Mouse (Mus musculus) embryonic facial prominence, embryonic 15.5 days (tissue): ENCODE data around the gene Mapk12. TPM values are rescaled to one million over a fixed set of nuclear protein-coding genes. Genes with fewer than 3 reads are reported as not detected.

Experiments used
- ATAC-seq: fragments of 200-750 bp; cut with Nextera tagmentation; 2 replicates; pipeline ENCODE4 v1.8.0; 2017; ENCODE audit warnings: low read depth, moderate TSS enrichment; ENCODE audit not compliant: insufficient number of reproducible peaks, low FRiP score, low TSS enrichment
- H3K27ac ChIP-seq: fragments of 300-500 bp; sonication (generic); replicated peaks from 2 replicates; pipeline ENCODE4 v1.5.1; 2015; ENCODE audit warnings: mild to moderate bottlenecking, inconsistent platforms
- H3K27me3 ChIP-seq: fragments of 300-500 bp; sonication (generic); 2 replicates; pipeline ENCODE4 v1.6.1; 2015; ENCODE audit warnings: inconsistent platforms
- H3K36me3 ChIP-seq: fragments of 300-500 bp; sonication (generic); 2 replicates; pipeline ENCODE4 v1.6.1; 2015; ENCODE audit warnings: mild to moderate bottlenecking, inconsistent platforms
- H3K4me1 ChIP-seq: fragments of 300-500 bp; sonication (generic); 2 replicates; pipeline ENCODE4 v1.6.1; 2015; ENCODE audit warnings: inconsistent platforms
- H3K4me2 ChIP-seq: fragments of 300-500 bp; sonication (generic); replicated peaks from 2 replicates; pipeline ENCODE4 v1.6.1; 2015; ENCODE audit warnings: mild to moderate bottlenecking, inconsistent platforms
- H3K4me3 ChIP-seq: fragments of 300-500 bp; sonication (generic); replicated peaks from 2 replicates; pipeline ENCODE4 v1.5.1; 2015; ENCODE audit warnings: mild to moderate bottlenecking, inconsistent platforms
- H3K9ac ChIP-seq: fragments of 300-500 bp; sonication (generic); 2 replicates; pipeline ENCODE4 v1.6.1; 2015; ENCODE audit warnings: inconsistent platforms
- H3K9me3 ChIP-seq: fragments of 300-500 bp; sonication (generic); replicated peaks from 2 replicates; pipeline ENCODE4 v1.6.1; 2016; ENCODE audit warnings: inconsistent platforms
- WGBS: fragments of 180-500 bp; shearing (Covaris S2); methylation state at CpG from one replicate; pipeline ENCODE4 v1.1.7; 2015; 5-methylcytosine and 5-hydroxymethylcytosine counted together
- microRNA-seq: library from miRNA; unstranded; fragments of <30 nt; microRNA quantifications from one replicate; pipeline ENCODE4, GENCODE M21; 2016; ENCODE audit warnings: borderline number of aligned reads
- polyA plus RNA-seq: library from polyadenylated mRNA; unstranded; fragments of >200 nt; fragmentation: Nextera tagmentation; extraction: Ambion mirVana; gene quantifications from 2 replicates; pipeline ENCODE4 v1.2.1, GENCODE M21; 2015

The Mapk12 gene
- polyA plus RNA-seq, 1 experiment from 2014 or later: 9.4 TPM

DNA sequence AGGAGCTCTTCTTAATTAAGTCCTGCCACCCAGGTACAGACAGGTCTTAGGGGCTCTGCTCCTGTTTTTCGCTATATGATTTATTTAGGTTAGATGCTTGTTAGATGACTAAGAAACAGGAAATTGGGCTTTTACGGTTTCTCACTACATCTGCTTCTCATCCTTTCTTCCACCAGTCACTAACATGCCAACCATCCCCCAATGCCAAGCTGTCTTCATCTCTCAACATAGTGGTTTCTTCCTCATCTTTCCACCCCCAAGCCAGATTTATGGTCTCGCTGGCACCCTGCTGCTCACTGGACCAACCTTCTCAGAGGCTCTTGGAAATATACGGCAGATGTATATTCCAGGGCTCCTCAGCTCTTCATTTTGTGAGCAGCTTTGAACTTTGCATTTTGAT is 49.8 kb downstream of the Mapk12 start:
- no peaks in the 10 kb centered on the region for H3K27me3 ChIP-seq
- no peak overlapping the region for H3K27ac ChIP-seq
- no peak overlapping the region for H3K9ac ChIP-seq
- peak overlapping the region; percentile 95 for H3K4me2 ChIP-seq
- no peak overlapping the region for H3K4me3 ChIP-seq
- WGBS: 69% methylated on average over 4 of the region's 4 CpGs
- H3K9me3 ChIP-seq: no peaks in the 10 kb centered on the region
- ATAC-seq: no peak
- H3K4me1 ChIP-seq: peaks cover 26% of the 10 kb centered on the region
- H3K36me3 ChIP-seq: peaks cover 46% of the 10 kb centered on the region

DNA sequence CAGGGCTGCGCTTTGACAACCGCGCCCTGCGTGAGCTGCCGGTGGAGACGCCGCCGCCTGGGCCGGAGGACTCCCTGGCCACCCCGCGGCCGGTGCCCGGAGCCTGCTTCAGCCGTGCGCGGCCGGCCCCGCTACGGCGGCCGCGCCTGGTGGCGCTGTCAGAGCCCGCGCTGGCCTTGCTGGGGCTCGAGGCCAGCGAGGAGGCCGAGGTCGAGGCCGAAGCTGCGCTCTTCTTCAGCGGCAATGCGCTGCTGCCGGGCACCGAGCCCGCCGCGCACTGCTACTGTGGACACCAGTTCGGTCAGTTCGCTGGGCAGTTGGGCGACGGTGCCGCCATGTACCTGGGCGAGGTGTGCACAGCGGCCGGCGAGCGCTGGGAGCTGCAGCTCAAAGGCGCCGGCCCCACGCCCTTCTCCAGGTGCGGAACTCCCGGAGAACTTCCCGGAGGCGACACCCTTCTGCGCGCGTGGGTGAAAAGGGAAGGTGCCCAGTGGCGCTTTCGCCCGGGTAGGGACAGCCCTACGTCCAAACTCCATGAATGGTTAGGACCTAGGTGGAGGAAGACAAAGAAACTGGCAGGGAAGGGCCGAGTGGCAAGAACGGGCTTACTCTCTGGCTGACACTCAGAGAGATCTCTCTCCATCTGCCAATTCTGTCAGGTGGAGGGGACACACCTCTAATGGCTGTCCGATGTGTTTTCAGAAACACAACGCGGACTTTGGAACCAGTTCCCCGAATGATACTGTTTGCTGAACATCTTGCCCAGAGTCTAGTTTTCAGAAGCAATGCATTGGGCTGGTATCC is 51.1 kb downstream of the Mapk12 start:
- Histone ChIP-seq H3K4me3 (peak overlapping the region; percentile 75), H3K9ac (peak overlapping the region; percentile 88), H3K4me1 (peaks cover 26% of the 10 kb centered on the region), H3K27me3 (no peaks in the 10 kb centered on the region), H3K4me2 (peak overlapping the region; percentile 95), H3K27ac (peak overlapping the region; percentile 71; the same call in 1 of the 2 replicates), H3K36me3 (peaks cover 46% of the 10 kb centered on the region), H3K9me3 (no peaks in the 10 kb centered on the region)
- ATAC-seq: peak; percentile 25; the same call in 1 of the 2 replicates
- WGBS: 2% methylated on average over 61 of the region's 68 CpGs

DNA sequence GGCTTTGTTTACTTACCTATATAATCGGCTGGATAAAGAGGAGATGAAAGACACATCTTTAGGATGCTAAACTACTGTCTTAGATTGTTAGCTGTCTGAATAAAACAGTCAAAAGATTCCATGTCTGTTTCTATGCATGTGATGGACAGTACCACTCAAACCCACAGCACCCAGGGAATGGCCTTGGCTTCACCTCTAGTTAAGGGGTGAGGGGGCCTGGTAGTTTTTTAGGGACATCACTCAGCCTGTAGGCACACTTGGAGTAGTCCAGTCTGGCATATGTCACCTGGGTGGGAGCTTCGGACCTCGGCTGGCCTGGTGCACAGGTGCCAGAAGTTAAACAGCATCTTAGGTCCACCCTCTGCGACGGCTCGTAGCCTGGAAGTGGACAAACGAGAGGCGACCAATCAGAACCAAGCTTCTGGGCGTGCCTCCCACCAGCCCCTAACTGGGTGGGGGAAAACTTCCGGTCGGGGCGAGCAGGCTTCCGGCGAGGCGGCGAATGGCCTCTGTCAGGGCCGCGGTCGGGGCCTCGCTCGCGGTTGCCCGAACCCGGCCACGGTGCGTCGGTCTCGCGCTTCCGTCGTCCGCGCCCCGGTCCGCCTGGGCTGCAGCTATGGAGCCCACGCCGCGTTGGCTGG is 51.8 kb downstream of the Mapk12 start, which contains the start of gene Selenoo:
Gene Selenoo (plus strand): TSS at position 478 of the 641 bp plus-strand sequence.
- Histone ChIP-seq H3K9me3 (no peaks in the 10 kb centered on the region), H3K4me1 (peaks cover 26% of the 10 kb centered on the region), H3K9ac (peak within 1 kb of the TSS; percentile 88), H3K4me2 (peak within 1 kb of the TSS; percentile 95), H3K27ac (peak within 1 kb of the TSS; percentile 71; the same call in 1 of the 2 replicates), H3K27me3 (no peaks in the 10 kb centered on the region), H3K4me3 (peak within 1 kb of the TSS; percentile 75), H3K36me3 (peaks cover 46% of the 10 kb centered on the region)
- ATAC-seq: peak; percentile 89
- 1% methylated on average over 38 of the region's 38 CpGs for WGBS

DNA sequence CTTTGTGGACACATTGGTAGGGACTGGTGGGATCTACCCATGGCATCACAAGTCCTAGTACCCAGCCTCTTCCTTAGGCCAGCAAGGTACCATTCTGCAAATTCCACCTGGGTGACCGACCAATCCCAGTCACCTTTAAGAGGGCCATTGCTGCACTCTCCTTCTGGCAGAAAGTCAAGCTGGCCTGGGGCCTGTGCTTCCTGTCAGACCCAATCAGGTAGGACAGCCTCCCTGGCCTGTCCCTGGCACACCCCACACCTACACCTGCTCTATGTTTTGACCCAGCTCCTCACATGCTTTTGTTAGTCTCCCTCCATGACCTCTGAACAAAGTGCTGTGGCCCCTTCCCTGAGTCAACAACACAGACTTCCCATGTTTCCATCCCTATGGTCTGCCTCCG is 55.7 kb downstream of the Mapk12 start:
- peaks cover 16% of the 10 kb centered on the region for H3K4me1 ChIP-seq
- H3K27ac ChIP-seq: no peak overlapping the region
- no peaks in the 10 kb centered on the region for H3K27me3 ChIP-seq
- H3K9ac ChIP-seq: no peak overlapping the region
- H3K36me3 ChIP-seq: peaks cover 58% of the 10 kb centered on the region
- H3K9me3 ChIP-seq: no peaks in the 10 kb centered on the region
- H3K4me3 ChIP-seq: no peak overlapping the region
- no peak overlapping the region for H3K4me2 ChIP-seq
- ATAC-seq: no peak
- 88% methylated on average over 2 of the region's 2 CpGs for WGBS

DNA sequence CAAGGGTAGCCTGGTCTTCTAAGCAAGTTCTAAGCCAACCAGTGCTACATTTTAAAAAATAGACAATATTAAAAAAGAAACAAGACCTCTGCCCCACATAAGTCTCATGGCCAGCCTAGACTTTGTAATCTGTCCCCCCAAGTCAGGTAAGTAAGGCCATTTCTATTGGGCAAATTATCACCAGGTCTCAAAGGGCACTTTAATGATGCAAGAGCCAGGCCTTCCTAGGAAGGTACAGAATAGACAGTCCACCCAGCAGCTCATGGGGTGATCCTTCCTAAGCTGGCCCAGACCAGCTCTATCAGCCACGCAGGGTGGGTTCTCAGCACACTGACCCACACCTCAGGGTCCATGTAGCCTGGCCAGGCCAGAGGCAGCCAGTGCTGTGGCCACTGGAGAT is 56.6 kb downstream of the Mapk12 start:
- H3K4me1 ChIP-seq: peaks cover 11% of the 10 kb centered on the region

More for the DNA sequence above, 56.6 kb downstream of the Mapk12 start:
- Histone ChIP-seq H3K9ac (no peak overlapping the region), H3K36me3 (peaks cover 58% of the 10 kb centered on the region), H3K27me3 (no peaks in the 10 kb centered on the region), H3K4me3 (no peak overlapping the region), H3K27ac (no peak overlapping the region), H3K4me2 (no peak overlapping the region), H3K9me3 (no peaks in the 10 kb centered on the region)
- ATAC-seq: no peak
- WGBS: 100% methylated on average over 1 of the region's 1 CpGs

Small RNA genes lying within 50 kb of the gene (microRNA-seq; reads per million reads assigned to microRNA genes)
- gene Mir6958 (0.69 reads per million), gene Mir7118 (not detected)

Other genes starting within 250 kb of the Mapk12 start
- gene Ttll8, start 186.3 kb downstream of the Mapk12 start, polyA plus RNA-seq: 0.05 TPM in 1 of 2 replicates, not detected in the other
- gene Mlc1, start 161.7 kb downstream of the Mapk12 start, polyA plus RNA-seq: 0.29 TPM in 1 of 2 replicates, not detected in the other
- gene Mov10l1, start 157.8 kb downstream of the Mapk12 start, polyA plus RNA-seq: 0.13 and 0.26 TPM in 2 replicates
- gene Panx2, start 81.0 kb downstream of the Mapk12 start, polyA plus RNA-seq: 0.33 and 0.84 TPM in 2 replicates
- 53.8 and 55.6 TPM in 2 replicates for gene Trabd, start 65.6 kb downstream of the Mapk12 start, polyA plus RNA-seq
- 20.7 and 20.9 TPM in 2 replicates for gene Selenoo, start 51.6 kb downstream of the Mapk12 start, polyA plus RNA-seq
- 14.8 and 15.2 TPM in 2 replicates for gene Tubgcp6, start 17.6 kb downstream of the Mapk12 start, polyA plus RNA-seq
- 22.3 and 25.7 TPM in 2 replicates for gene Hdac10, start 12.0 kb downstream of the Mapk12 start, polyA plus RNA-seq
- 10.7 and 12.7 TPM in 2 replicates for gene Mapk11, start 8.9 kb upstream of the Mapk12 start, polyA plus RNA-seq
- gene Plxnb2, start 40.1 kb upstream of the Mapk12 start, polyA plus RNA-seq: 157 and 161 TPM in 2 replicates
- gene Dennd6b, start 55.8 kb upstream of the Mapk12 start, polyA plus RNA-seq: 16.3 and 16.7 TPM in 2 replicates
- gene Ppp6r2, start 70.8 kb upstream of the Mapk12 start, polyA plus RNA-seq: 33.3 and 35.8 TPM in 2 replicates
- gene Sbf1, start 174.6 kb upstream of the Mapk12 start, polyA plus RNA-seq: 57.3 and 65.5 TPM in 2 replicates
- gene Adm2, start 182.0 kb upstream of the Mapk12 start, polyA plus RNA-seq: 0.55 and 0.91 TPM in 2 replicates
- gene Miox, start 193.7 kb upstream of the Mapk12 start, polyA plus RNA-seq: not detected in 2 replicates
- 73.0 and 79.9 TPM in 2 replicates for gene Lmf2, start 215.0 kb upstream of the Mapk12 start, polyA plus RNA-seq
- 150 and 160 TPM in 2 replicates for gene Ncaph2, start 215.0 kb upstream of the Mapk12 start, polyA plus RNA-seq
- 4.9 and 6.9 TPM in 2 replicates for gene Sco2, start 233.1 kb upstream of the Mapk12 start, polyA plus RNA-seq
- 1.8 and 2.0 TPM in 2 replicates for gene Tymp, start 236.3 kb upstream of the Mapk12 start, polyA plus RNA-seq
- gene Odf3b, start 238.6 kb upstream of the Mapk12 start, polyA plus RNA-seq: 8.2 and 14.5 TPM in 2 replicates
- not detected in 2 replicates for gene Klhdc7b, start 244.2 kb upstream of the Mapk12 start, polyA plus RNA-seq